Mouse (Mus musculus) embryonic fibroblast, embryonic 13.5 days (primary cell): ENCODE measurements around the gene Enox1.

ENCODE experiments used
- CTCF ChIP-seq: IDR thresholded peaks from 2 replicates; pipeline ENCODE4 v1.5.1; 2011; ENCODE audit warnings: mild to moderate bottlenecking, control low read depth, low read length, moderate library complexity, borderline replicate concordance; ENCODE audit not compliant: insufficient read depth
- POLR2A ChIP-seq: IDR thresholded peaks from 2 replicates; pipeline ENCODE4 v1.6.1; 2011; ENCODE audit warnings: low read depth, mild to moderate bottlenecking, control low read depth, low read length, moderate library complexity

DNA sequence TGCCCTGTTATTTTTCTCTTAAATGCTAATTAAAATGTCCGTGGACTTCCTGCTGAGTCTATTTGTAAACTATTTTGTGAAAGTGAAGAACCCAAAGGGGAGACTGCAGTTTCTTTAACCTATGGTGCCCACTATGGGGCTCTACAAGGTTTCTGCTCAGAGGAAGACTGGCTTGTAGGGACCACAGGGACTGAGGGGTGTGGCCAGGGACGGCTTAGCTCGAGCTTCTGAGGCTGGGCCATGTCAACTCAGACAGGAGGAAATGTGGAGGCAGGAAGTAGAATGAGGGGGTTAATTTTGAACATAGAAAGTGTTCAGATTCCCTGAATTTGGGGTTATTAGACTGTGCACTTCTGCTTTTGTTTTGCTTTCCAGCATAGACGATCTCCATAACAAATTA lies 82.8 kb downstream of the Enox1 start:
- TF ChIP-seq POLR2A (no peak), CTCF (no peak)
